Mouse (Mus musculus) hindbrain, embryonic 12.5 days (tissue): ENCODE measurements around the gene Tnpo1. TPM values are rescaled to one million over a fixed set of nuclear protein-coding genes. Genes with fewer than 3 reads are reported as not detected.

ENCODE experiments used
- ATAC-seq: fragments of 200-750 bp; cut with Nextera tagmentation; 2 replicates; pipeline ENCODE4 v1.8.0; 2017; ENCODE audit warnings: moderate TSS enrichment; ENCODE audit not compliant: low FRiP score
- H3K27ac ChIP-seq: fragments of 300-500 bp; sonication (generic); 2 replicates; pipeline ENCODE4 v1.5.1; 2016; ENCODE audit warnings: mild to moderate bottlenecking
- H3K27me3 ChIP-seq: fragments of 300-500 bp; sonication (generic); 2 replicates; pipeline ENCODE4 v1.6.1; 2016; ENCODE audit warnings: mild to moderate bottlenecking
- H3K36me3 ChIP-seq: fragments of 300-500 bp; sonication (generic); 2 replicates; pipeline ENCODE4 v1.6.1; 2016; ENCODE audit warnings: mild to moderate bottlenecking
- H3K4me1 ChIP-seq: fragments of 300-500 bp; sonication (generic); 2 replicates; pipeline ENCODE4 v1.6.1; 2016
- H3K4me2 ChIP-seq: fragments of 300-500 bp; sonication (generic); replicated peaks from 2 replicates; pipeline ENCODE4 v1.6.1; 2016; ENCODE audit warnings: mild to moderate bottlenecking
- H3K4me3 ChIP-seq: fragments of 300-500 bp; sonication (generic); 2 replicates; pipeline ENCODE4 v1.5.1; 2016; ENCODE audit warnings: mild to moderate bottlenecking
- H3K9ac ChIP-seq: fragments of 300-500 bp; sonication (generic); 2 replicates; pipeline ENCODE4 v1.6.1; 2016; ENCODE audit warnings: mild to moderate bottlenecking, moderate library complexity
- H3K9me3 ChIP-seq: fragments of 300-500 bp; sonication (generic); replicated peaks from 2 replicates; pipeline ENCODE4 v1.6.1; 2016; ENCODE audit warnings: mild to moderate bottlenecking
- WGBS: fragments of 180-500 bp; shearing (Covaris S2); methylation state at CpG from one replicate; pipeline ENCODE4 v1.1.7; 2016; 5-methylcytosine and 5-hydroxymethylcytosine counted together
- polyA plus RNA-seq: library from polyadenylated mRNA; unstranded; fragments of >200 nt; fragmentation: Nextera tagmentation; extraction: Ambion mirVana; gene quantifications from 2 replicates; pipeline ENCODE4 v1.2.1, GENCODE M21; 2016

The Tnpo1 gene
- 87.7 and 90.5 TPM in 2 replicates for polyA plus RNA-seq

- Histone ChIP-seq H3K4me2 (peak within 1 kb of the TSS; percentile 83), H3K36me3 (peaks cover 18% of the 10 kb centered on the region), H3K27me3 (no peaks in the 10 kb centered on the region), H3K4me1 (peaks cover 27% of the 10 kb centered on the region), H3K27ac (peak within 1 kb of the TSS; percentile 98), H3K9me3 (no peaks in the 10 kb centered on the region), H3K9ac (peak within 1 kb of the TSS; percentile 100), H3K4me3 (peak within 1 kb of the TSS; percentile 99)
- peak; percentile 97 for ATAC-seq
- under 1% methylated on average over 73 of the region's 75 CpGs for WGBS
Measured at GRCm38 (mm10) chr13:98926213-98926957, at the start of gene Tnpo1. TSS of gene Tnpo1 (minus strand) at chr13:98926384.

GRCm38 (mm10) chr13:98972090-98972489 is 45.9 kb upstream of the Tnpo1 start:
- H3K36me3 ChIP-seq: no peaks in the 10 kb centered on the region
- H3K4me2 ChIP-seq: no peak overlapping the region
- WGBS: 91% methylated on average over 3 of the region's 3 CpGs
- H3K27ac ChIP-seq: no peak overlapping the region
- H3K4me1 ChIP-seq: no peaks in the 10 kb centered on the region
- H3K9me3 ChIP-seq: 0 out of 2 replicates have a peak, but pooled peaks cover 2% of the 10 kb centered on the region
- H3K27me3 ChIP-seq: no peaks in the 10 kb centered on the region
- no peak for ATAC-seq
- H3K4me3 ChIP-seq: no peak overlapping the region
- no peak overlapping the region for H3K9ac ChIP-seq

- Histone ChIP-seq H3K9me3 (0 out of 2 replicates have a peak, but pooled peaks cover 2% of the 10 kb centered on the region), H3K27ac (no peak overlapping the region), H3K36me3 (no peaks in the 10 kb centered on the region), H3K9ac (no peak overlapping the region), H3K4me3 (no peak overlapping the region), H3K4me1 (no peaks in the 10 kb centered on the region), H3K4me2 (no peak overlapping the region), H3K27me3 (no peaks in the 10 kb centered on the region)
- WGBS: 71% methylated on average over 5 of the region's 5 CpGs
- ATAC-seq: no peak
Measured at GRCm38 (mm10) chr13:98971641-98972040, 45.5 kb upstream of the Tnpo1 start.

- ATAC-seq: no peak
- Histone ChIP-seq H3K36me3 (no peaks in the 10 kb centered on the region), H3K27ac (no peak overlapping the region), H3K4me3 (no peak overlapping the region), H3K9ac (no peak overlapping the region), H3K4me2 (no peak overlapping the region), H3K27me3 (no peaks in the 10 kb centered on the region), H3K4me1 (no peaks in the 10 kb centered on the region), H3K9me3 (no peaks in the 10 kb centered on the region)
- WGBS: 74% methylated on average over 4 of the region's 4 CpGs
Measured at GRCm38 (mm10) chr13:98968517-98968916, 42.3 kb upstream of the Tnpo1 start.

- no peak for ATAC-seq
- H3K4me1 ChIP-seq: no peaks in the 10 kb centered on the region
- no peaks in the 10 kb centered on the region for H3K36me3 ChIP-seq
- no peak overlapping the region for H3K9ac ChIP-seq
- no peak overlapping the region for H3K4me2 ChIP-seq
- H3K27ac ChIP-seq: no peak overlapping the region
- H3K27me3 ChIP-seq: no peaks in the 10 kb centered on the region
- WGBS: 86% methylated on average over 6 of the region's 6 CpGs
- H3K9me3 ChIP-seq: no peaks in the 10 kb centered on the region
- H3K4me3 ChIP-seq: no peak overlapping the region
Measured at GRCm38 (mm10) chr13:98967942-98968341, 41.8 kb upstream of the Tnpo1 start.

GRCm38 (mm10) chr13:98966583-98966982 is 40.4 kb upstream of the Tnpo1 start:
- 85% methylated on average over 5 of the region's 5 CpGs for WGBS
- H3K4me2 ChIP-seq: no peak overlapping the region
- no peaks in the 10 kb centered on the region for H3K9me3 ChIP-seq

GRCm38 (mm10) chr13:98963612-98964011 is 37.4 kb upstream of the Tnpo1 start:
- Histone ChIP-seq H3K27me3 (no peaks in the 10 kb centered on the region), H3K36me3 (no peaks in the 10 kb centered on the region), H3K9ac (no peak overlapping the region), H3K4me1 (no peaks in the 10 kb centered on the region), H3K4me2 (no peak overlapping the region), H3K4me3 (no peak overlapping the region), H3K9me3 (no peaks in the 10 kb centered on the region), H3K27ac (no peak overlapping the region)
- 83% methylated on average over 1 of the region's 1 CpGs for WGBS
- ATAC-seq: no peak

More at GRCm38 (mm10) chr13:98966583-98966982, 40.4 kb upstream of the Tnpo1 start:
- no peaks in the 10 kb centered on the region for H3K4me1 ChIP-seq
- no peaks in the 10 kb centered on the region for H3K27me3 ChIP-seq
- no peak overlapping the region for H3K9ac ChIP-seq
- H3K27ac ChIP-seq: no peak overlapping the region
- H3K4me3 ChIP-seq: no peak overlapping the region
- no peak for ATAC-seq
- H3K36me3 ChIP-seq: no peaks in the 10 kb centered on the region

GRCm38 (mm10) chr13:98958177-98958576 is 32.0 kb upstream of the Tnpo1 start:
- Histone ChIP-seq H3K9ac (no peak overlapping the region), H3K36me3 (no peaks in the 10 kb centered on the region), H3K9me3 (no peaks in the 10 kb centered on the region), H3K4me1 (peaks cover 3% of the 10 kb centered on the region; the same call in 1 of the 2 replicates), H3K4me3 (no peak overlapping the region), H3K27ac (no peak overlapping the region), H3K4me2 (no peak overlapping the region), H3K27me3 (no peaks in the 10 kb centered on the region)
- WGBS: 42% methylated on average over 2 of the region's 2 CpGs
- ATAC-seq: no peak

- H3K9ac ChIP-seq: no peak overlapping the region
- H3K9me3 ChIP-seq: no peaks in the 10 kb centered on the region
- H3K27me3 ChIP-seq: no peaks in the 10 kb centered on the region
- peaks cover 3% of the 10 kb centered on the region; the same call in 1 of the 2 replicates for H3K4me1 ChIP-seq
- H3K27ac ChIP-seq: no peak overlapping the region
- no peak overlapping the region for H3K4me2 ChIP-seq
- 87% methylated on average over 2 of the region's 2 CpGs for WGBS
- H3K4me3 ChIP-seq: no peak overlapping the region
- H3K36me3 ChIP-seq: no peaks in the 10 kb centered on the region
- no peak for ATAC-seq
Measured at GRCm38 (mm10) chr13:98956209-98956608, 30.0 kb upstream of the Tnpo1 start.

- Histone ChIP-seq H3K9me3 (no peaks in the 10 kb centered on the region), H3K9ac (no peak overlapping the region), H3K27me3 (no peaks in the 10 kb centered on the region), H3K4me3 (no peak overlapping the region), H3K4me2 (no peak overlapping the region), H3K27ac (no peak overlapping the region), H3K36me3 (no peaks in the 10 kb centered on the region), H3K4me1 (peaks cover 3% of the 10 kb centered on the region; the same call in 1 of the 2 replicates)
- 63% methylated on average over 6 of the region's 6 CpGs for WGBS
- ATAC-seq: no peak
Measured at GRCm38 (mm10) chr13:98955676-98956075, 29.5 kb upstream of the Tnpo1 start.

GRCm38 (mm10) chr13:98955226-98955625 is 29.0 kb upstream of the Tnpo1 start:
- H3K4me1 ChIP-seq: peaks cover 3% of the 10 kb centered on the region; the same call in 1 of the 2 replicates
- H3K9ac ChIP-seq: no peak overlapping the region
- no peak overlapping the region for H3K4me3 ChIP-seq
- 62% methylated on average over 5 of the region's 5 CpGs for WGBS
- no peaks in the 10 kb centered on the region for H3K27me3 ChIP-seq
- H3K9me3 ChIP-seq: no peaks in the 10 kb centered on the region
- no peak overlapping the region for H3K4me2 ChIP-seq
- H3K36me3 ChIP-seq: no peaks in the 10 kb centered on the region
- H3K27ac ChIP-seq: no peak overlapping the region
- ATAC-seq: no peak

GRCm38 (mm10) chr13:98953830-98954229 is 27.6 kb upstream of the Tnpo1 start:
- no peak for ATAC-seq

GRCm38 (mm10) chr13:98951951-98952350 is 25.8 kb upstream of the Tnpo1 start:
- no peak overlapping the region for H3K4me2 ChIP-seq
- H3K36me3 ChIP-seq: no peaks in the 10 kb centered on the region

More at GRCm38 (mm10) chr13:98953830-98954229, 27.6 kb upstream of the Tnpo1 start:
- Histone ChIP-seq H3K27ac (no peak overlapping the region), H3K4me1 (peaks cover 3% of the 10 kb centered on the region; the same call in 1 of the 2 replicates), H3K27me3 (no peaks in the 10 kb centered on the region), H3K4me2 (no peak overlapping the region), H3K9me3 (no peaks in the 10 kb centered on the region), H3K9ac (no peak overlapping the region), H3K4me3 (no peak overlapping the region), H3K36me3 (no peaks in the 10 kb centered on the region)
- 93% methylated on average over 5 of the region's 5 CpGs for WGBS

More at GRCm38 (mm10) chr13:98951951-98952350, 25.8 kb upstream of the Tnpo1 start:
- Histone ChIP-seq H3K27me3 (no peaks in the 10 kb centered on the region), H3K4me1 (no peaks in the 10 kb centered on the region), H3K27ac (no peak overlapping the region), H3K4me3 (no peak overlapping the region), H3K9ac (no peak overlapping the region), H3K9me3 (no peaks in the 10 kb centered on the region)
- 71% methylated on average over 7 of the region's 7 CpGs for WGBS
- no peak for ATAC-seq
